Mouse (Mus musculus) CD4-positive helper T cell, adult 2 months (primary cell): Measurements from ENCODE around the gene Lyz1.
"Not testable (repeated sequence)": the region's sequence is repeated elsewhere in the genome, so short reads cannot be mapped to it uniquely, and the experiment has no call there.

ENCODE experiments used
- DNase-seq: peaks from one replicate; pipeline ENCODE4 v3.0.0-alpha.2; 2012; ENCODE audit warnings: low read depth, missing footprints, low spot score

Gene Lyz1

DNA sequence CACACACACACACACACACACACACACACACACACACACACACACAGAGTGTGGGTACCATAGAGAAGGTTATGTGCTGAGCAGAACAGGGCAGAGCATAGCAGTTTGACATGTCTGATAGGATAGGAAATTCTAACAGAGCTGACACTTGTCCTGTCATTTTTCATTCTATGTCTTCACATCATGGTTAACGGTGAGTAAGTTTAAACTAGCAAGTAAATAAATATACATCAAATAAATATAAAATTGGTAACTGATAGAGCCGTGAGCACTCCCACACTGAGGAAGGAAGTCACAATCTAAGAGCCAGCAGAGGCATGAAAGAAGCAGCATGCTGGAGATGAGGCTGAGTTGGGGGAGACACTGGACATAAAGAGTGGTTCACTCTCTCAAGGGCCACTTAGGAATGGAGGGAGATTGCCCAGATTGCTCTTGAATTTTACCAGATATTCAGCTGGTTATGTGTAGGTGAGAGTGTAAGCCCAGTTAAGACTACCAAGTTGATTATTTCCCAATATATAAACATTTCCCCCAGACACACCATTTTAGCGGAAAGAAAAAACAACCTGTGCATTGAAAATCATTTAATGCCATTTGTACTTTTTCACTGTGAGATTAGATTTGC, 5.3 kb downstream of the Lyz1 start:
- DNase-seq: no peak

DNA sequence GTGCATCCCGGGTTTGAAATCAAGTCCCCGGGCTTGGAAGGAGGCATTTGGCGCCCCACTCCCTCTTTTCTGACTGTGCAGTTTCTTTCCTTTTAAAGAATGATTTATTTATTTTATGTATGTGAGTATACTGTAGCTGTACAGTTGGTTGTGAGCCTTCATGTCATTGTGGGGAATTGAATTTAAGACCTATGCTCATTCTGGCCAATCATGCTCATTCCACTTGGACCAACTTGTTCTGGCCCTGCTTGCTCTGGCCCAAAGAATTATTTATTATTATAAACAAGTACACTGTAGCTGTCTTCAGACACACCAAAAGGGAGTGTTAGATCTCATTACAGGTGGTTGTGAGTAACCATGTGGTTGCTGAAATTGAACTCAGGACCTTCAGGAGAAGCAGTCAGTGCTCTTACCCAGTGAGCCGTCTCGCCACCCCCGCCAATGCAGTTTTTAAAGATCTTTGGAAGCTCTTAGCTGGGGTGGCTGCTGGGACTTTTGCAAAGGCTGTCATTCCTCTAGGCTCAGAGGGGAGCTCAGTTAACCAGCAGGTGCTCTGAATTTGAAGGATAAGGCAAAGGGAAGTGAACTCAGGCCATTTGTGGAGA, 6.2 kb downstream of the Lyz1 start:
- DNase-seq: no peak

DNA sequence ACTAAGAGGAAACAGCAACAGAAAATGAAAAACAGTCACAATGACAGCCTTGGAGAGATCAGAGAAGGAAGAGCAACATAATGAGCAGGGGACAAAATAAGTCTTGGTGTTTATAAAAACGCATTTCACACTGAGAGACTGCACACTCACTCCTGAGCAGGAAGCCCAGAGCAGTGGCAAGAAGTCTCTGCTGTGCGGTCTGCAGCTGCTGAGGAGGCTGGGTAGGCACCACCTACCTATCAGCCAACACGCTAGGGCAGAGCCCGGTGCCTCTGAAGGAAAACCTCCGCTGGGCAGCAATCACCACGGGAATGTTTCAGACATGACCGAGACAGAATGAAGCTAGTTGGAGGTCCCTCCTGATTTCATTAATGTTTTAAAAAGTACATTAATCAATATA, 7.1 kb downstream of the Lyz1 start:
- not testable (repeated sequence) for DNase-seq

DNA sequence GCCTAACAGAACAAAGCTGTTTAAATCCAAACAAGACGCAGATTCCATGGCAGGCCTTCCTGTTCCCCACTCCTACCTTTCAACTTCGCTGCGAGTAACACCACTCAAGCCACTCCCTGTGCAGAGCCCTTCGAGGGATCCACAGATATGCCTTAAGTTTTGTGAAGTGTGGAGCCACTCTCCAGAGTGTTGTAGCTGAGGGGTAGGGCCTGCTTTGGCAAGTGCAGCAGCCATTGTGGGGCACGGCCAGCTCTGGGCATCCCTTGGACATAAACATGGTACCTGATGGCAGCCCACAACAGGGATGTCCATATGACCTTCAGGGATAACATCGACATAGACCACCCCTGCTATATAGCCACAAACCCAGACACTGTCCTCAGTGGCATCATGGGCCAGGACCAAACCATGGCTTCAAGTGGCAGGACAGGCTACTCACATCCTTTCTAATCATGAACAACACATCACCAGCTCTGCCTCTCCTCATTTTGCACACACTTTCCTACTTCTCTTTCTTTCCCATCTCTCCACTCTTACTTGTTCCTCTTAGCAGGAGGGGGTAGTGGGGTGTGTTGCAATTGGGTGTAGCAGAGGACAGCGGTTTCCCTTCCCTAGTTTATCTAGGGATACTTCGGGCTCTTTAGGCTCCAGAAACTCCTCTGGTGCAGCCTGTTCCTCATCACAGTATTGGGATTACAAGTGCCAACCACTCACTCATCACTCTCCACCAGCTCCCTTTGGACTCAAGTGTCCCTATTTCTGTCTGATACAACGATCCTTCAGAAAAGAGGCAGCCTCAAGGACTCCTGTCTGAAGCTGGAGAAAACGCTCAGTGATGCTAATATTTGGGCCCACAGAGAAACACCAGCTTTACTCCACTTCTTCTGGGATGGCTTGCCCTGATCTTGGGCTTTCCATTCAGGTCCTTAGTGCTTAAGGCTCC, 7.8 kb downstream of the Lyz1 start:
- no peak for DNase-seq

DNA sequence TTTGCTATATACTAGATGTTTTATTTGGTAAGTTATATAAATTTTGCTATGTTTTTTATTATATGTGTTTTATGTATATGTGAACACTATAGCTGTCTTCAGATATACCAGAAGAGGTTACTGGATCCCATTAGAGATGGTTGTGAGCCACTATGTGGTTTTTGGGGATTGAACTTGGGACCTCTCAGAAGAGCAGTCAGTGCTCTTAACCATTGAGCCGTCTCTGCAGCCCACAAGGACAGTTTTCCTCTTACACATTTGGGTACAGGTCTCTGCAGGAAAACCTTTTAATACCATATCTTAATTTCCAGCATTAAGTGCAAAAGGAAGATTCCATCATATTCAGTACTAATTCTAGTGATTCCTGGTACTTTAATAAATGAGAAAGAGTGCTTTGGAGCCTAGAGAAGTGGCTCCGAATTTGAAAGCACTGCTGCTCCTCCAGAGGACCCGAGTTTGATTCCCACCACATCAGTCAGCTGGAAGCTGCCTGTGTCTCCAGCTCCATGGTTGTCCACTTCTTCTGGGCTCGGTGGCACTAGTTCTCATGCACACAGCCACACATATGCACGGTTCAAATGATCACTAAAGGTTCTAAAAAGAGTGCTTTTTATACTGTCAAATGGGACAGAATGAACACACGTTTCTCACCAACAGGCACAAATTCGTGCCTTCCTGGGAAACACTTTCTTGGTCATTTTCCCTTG, 8.6 kb downstream of the Lyz1 start:
- no peak for DNase-seq

DNA sequence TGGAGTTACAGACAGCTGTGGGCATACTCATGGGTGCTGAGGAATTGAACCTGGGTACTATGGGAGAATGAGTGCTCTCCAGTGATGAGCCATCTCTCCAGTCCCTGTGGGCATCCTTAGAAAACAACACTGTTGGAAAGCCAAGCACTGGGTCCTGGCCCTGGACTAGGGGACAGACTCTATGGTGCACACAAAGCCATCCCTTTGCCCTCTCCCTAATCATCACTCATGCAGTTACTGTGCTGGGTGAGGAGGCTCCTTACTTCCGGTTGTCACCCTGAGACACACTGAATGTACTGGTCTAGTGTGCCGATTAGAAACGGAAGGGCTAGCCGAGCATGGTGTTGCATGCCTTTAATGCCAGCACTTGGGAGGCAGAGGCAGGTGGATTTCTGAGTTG, 9.5 kb downstream of the Lyz1 start:
- not testable (repeated sequence) for DNase-seq

DNA sequence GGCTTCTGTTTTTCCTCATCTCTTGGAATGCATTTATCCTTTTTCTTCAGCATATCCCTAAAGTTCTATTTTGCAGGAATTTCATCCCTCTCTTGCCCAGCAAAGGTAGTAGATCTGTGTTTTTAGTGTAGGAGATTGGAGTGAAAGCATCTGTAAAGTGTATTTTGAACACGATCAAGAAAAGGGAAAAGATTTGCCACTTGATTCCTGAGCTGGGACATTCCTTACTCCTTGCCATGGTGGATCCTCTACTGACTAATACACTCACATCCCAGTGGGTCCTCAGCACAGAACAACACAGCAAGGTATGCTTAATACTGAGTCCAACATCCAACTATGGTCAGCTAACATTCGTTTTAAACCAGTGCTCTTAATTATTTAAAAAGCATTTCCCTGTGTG, 10.1 kb downstream of the Lyz1 start:
- no peak for DNase-seq

DNA sequence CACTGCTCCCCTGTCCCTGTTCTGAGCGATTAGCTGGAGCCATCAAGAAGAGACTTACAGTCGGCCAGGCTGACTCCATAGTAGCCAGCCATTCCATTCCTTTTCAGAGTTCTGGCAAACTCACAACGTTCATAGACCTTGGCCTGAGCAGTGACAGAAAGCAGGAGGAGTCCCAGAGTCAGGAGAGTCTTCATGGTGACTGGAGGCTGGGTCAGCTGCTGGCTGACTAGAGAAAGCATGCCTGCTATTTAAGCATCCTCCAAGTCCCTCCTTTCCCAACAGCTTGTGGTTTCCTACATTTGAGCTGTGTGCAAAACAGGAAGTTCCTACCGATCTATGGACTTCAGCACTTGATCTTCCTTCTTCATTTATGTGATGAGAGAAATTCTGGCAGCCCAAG, 10.6 kb downstream of the Lyz1 start, which contains the start of gene Lyz2:
Gene Lyz2, minus strand, starts transcription at position 273 of the 400 bp plus-strand sequence.
- no peak for DNase-seq

DNA sequence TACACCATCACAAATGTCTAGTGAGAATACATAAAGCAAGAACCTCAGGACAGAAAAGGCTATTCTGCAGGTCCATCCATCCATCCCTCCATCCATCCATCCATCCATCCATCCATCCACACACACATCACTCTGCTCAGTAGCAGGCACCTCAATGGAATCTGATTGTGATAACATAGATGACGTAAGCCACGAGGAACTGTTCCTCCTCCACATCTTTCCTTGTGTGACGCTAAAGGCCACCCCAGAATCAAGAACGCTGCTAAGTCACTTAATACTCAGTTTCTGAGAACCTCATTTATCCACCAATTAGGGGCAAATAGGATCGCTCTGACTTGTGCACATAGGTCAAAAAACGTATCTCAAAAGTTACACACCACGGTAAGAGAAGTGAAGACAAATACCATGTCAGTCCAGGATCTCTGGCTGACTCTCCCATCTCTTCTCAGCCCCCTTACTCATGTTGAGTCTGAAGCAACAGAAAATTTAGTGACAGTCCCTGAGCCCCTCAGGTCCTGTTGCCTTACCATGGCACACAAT, 11.2 kb downstream of the Lyz1 start:
- no peak for DNase-seq

DNA sequence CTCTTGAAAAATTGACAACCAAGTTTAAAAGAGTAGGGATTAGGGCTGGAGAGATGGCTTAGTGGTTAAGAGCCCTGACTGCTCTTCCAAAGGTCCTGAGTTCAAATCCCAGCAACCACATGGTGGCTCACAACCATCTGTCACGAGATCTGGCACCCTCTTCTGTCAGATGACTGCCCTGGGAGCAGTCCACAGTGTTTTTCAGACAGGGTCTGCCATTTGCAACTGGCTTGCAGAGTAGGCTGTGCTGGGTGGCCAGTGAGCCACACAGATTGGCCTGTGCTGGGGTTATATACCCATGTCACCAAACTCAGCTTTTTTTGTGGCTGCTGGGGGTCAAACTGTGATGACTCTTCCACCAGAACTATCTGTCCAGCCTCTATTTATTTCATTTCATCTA, 12.7 kb downstream of the Lyz1 start:
- no peak for DNase-seq

DNA sequence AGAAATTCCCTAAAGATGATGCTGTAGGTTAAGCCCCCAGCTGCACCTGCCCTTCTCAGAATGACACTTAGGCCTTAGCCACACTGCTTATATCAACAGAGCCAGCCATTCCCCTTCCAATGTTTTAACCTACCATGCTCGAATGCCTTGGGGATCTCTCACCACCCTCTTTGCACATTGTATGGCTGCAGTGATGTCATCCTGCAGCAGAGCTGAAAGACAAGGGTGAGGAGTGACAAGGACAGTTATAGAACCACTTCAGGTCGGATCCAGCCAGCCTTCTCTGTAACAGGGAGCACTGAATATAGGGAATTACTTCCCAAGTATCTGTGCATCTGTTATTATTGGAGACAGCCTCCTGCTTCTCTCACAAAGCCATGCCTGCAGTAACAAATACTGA, 14.2 kb downstream of the Lyz1 start:
- DNase-seq: not testable (repeated sequence)

DNA sequence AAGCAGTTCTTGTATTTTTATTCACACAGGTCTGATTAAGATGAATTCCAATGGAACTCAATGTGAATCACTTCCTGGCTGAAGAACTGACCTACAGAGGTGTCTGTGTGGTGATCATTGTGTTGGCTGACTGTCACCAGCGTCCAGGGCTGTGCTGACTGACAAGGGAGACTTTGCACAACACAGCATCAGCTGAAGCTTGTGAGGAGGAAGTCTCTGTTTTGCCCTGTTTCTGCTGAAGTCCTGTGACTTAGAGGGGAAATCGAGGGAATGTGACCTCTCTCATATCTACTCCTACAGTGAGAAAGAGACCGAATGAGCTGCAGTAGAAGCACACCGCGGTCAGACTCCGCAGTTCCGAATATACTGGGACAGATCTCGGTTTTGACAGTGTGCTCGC, 14.9 kb downstream of the Lyz1 start:
- DNase-seq: not testable (repeated sequence)

DNA sequence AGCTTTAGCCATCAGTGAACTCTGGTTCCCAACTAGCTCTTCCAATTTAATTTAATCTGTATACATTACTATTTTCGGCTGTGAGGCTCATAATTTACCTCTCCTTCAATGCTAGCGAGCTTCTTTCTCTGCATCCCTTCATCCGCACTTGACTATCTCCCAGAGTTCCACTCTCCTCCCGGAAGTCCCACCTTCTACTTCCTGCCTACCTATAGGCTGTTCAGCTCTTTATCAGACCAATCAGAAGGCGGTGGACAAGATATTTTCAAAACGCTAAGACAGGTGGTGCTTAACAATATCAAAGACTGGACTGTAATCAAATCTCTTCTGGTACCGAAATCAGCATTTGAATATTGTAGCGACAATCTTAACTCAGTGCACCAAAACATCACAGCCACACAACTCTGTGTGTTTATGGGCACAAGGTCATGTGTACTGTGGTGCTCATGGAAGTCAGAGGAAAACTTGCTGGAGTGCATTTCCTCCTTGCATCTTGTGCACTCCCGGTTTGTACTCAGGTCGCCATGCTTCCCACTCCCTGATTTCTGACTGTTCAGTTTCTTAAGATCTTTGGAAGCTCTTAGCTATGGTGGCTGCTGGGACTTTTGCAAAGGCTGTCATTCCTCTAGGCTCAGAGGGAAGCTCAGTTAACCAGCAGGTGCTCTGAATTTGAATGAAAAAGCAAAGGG, 16.8 kb downstream of the Lyz1 start:
- DNase-seq: no peak

DNA sequence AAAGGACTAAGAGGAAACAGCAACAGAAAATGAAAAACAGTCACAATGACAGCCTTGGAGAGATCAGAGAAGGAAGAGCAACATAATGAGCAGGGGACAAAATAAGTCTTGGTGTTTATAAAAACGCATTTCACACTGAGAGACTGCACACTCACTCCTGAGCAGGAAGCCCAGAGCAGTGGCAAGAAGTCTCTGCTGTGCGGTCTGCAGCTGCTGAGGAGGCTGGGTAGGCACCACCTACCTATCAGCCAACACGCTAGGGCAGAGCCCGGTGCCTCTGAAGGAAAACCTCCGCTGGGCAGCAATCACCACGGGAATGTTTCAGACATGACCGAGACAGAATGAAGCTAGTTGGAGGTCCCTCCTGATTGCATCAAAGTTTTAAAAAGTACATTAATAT, 18.0 kb downstream of the Lyz1 start:
- not testable (repeated sequence) for DNase-seq

DNA sequence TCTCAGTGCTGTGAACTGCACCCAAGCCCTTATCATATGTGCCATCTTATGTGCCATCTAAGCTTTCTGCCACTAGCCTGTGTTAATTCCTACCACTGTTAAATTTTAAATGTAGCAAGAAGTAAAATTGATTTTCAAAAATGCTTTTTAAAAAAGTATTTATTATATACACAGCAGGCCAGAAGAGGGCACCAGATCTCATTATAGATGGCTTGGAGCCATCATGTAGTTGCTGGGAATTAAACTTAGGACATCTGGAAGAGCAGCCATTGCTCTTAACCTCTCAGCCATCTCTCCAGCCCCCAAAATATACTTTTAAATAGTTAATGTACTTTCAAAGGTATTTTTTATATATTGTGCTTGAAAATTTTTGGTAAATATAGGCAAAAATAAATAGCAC, 20.6 kb downstream of the Lyz1 start:
- peak; percentile 7 for DNase-seq

DNA sequence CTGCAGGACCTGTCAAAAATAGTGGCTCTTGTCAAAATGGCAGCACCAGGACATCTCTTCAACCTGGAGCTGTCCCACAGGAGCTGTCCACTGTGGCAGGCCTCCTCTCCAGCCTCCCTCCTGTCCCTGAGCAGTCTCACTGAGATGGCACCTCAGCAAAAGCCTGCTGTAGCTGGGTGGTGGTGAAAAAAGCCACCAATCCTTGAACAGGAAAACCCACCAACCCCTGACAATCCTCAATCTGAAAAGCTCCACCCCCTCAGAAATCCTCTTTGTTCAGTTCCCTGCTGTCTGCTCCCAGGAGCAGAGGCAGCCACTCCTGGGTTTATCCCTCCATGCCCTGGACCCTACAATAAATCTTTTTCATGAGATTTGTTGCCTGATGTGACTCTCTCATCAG, 32.8 kb downstream of the Lyz1 start:
- DNase-seq: no peak

DNA sequence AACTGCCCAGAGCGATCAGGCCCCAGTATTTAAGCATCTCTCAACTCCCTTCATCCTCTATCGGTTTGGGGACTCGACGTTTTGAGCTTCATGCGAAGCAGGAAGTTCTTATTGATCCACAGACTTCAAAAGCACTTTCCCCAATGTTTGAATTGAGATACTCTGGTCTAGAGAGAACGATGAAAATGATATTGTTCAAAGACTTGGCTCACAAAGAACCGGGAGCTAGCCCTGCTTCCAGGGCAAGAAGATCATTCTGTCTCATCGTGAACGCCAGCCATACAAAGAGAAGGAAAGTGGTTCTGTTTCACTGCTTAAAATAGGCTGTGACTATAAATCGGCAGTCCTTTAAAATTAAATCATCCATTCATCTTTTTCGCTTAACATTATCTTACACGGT, 54.1 kb downstream of the Lyz1 start, which contains the start of gene 9530003J23Rik:
Gene 9530003J23Rik, minus strand, starts transcription at position 101 of the 400 bp plus-strand sequence.
- no peak for DNase-seq
